Mouse (Mus musculus) heart, embryonic 13.5 days (tissue): Measurements from ENCODE around the gene Anks1b. TPM values are rescaled to one million over a fixed set of nuclear protein-coding genes. Genes with fewer than 3 reads are reported as not detected.

ENCODE experiments used
- ATAC-seq: fragments of 200-750 bp; cut with Nextera tagmentation; 2 replicates; pipeline ENCODE4 v1.8.0; 2017; ENCODE audit warnings: moderate TSS enrichment; ENCODE audit not compliant: insufficient number of reproducible peaks, low FRiP score, low TSS enrichment; ENCODE audit errors: extremely low read depth
- H3K27ac ChIP-seq: fragments of 300-500 bp; sonication (generic); replicated peaks from 2 replicates; pipeline ENCODE4 v1.5.1; 2015; ENCODE audit warnings: moderate library complexity, mild to moderate bottlenecking, inconsistent platforms
- H3K27me3 ChIP-seq: fragments of 300-500 bp; sonication (generic); replicated peaks from 2 replicates; pipeline ENCODE4 v1.6.1; 2015; ENCODE audit warnings: mild to moderate bottlenecking, inconsistent platforms
- H3K36me3 ChIP-seq: fragments of 300-500 bp; sonication (generic); 2 replicates; pipeline ENCODE4 v1.6.1; 2015; ENCODE audit warnings: mild to moderate bottlenecking, inconsistent platforms
- H3K4me1 ChIP-seq: fragments of 300-500 bp; sonication (generic); 2 replicates; pipeline ENCODE4 v1.6.1; 2015; ENCODE audit warnings: inconsistent platforms
- H3K4me2 ChIP-seq: fragments of 300-500 bp; sonication (generic); 2 replicates; pipeline ENCODE4 v1.6.1; 2015; ENCODE audit warnings: inconsistent platforms, mild to moderate bottlenecking, moderate library complexity
- H3K4me3 ChIP-seq: fragments of 300-500 bp; sonication (generic); 2 replicates; pipeline ENCODE4 v1.5.1; 2015; ENCODE audit warnings: moderate library complexity, mild to moderate bottlenecking, inconsistent platforms
- H3K9ac ChIP-seq: fragments of 300-500 bp; sonication (generic); 2 replicates; pipeline ENCODE4 v1.6.1; 2015; ENCODE audit warnings: inconsistent platforms, mild to moderate bottlenecking, moderate library complexity
- H3K9me3 ChIP-seq: fragments of 300-500 bp; sonication (generic); 2 replicates; pipeline ENCODE4 v1.6.1; 2016; ENCODE audit warnings: inconsistent platforms
- WGBS: fragments of 180-500 bp; shearing (Covaris S2); methylation state at CpG from one replicate; pipeline ENCODE4 v1.1.7; 2015; ENCODE audit warnings: mixed read lengths; 5-methylcytosine and 5-hydroxymethylcytosine counted together
- polyA plus RNA-seq: library from polyadenylated mRNA; unstranded; fragments of >200 nt; fragmentation: Nextera tagmentation; extraction: Ambion mirVana; gene quantifications from 2 replicates; pipeline ENCODE4 v1.2.1, GENCODE M21; 2015

Anks1b gene
- polyA plus RNA-seq, 1 experiment from 2014 or later, result 0.64 TPM

DNA sequence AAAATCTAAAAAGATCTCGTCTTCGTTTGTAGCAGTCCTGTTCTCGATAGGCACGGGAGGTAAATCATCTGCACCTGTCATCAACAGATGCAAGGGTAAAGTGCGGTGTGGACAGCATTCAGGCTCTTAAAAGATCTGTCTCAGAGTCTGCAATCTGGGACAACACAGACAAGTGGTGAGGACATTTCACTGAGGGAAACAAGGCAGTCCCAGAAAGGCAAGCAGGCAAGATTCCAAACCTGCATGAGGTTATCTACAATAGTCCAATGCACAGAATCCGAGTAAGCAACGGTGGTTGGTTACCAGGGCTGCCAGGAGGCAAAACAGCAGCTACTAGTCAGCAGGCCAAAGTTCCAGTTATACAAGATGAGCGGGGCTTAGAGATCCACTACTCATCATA lies 912.4 kb downstream of the Anks1b start:
- no peak overlapping the region for H3K4me3 ChIP-seq
- no peaks in the 10 kb centered on the region for H3K36me3 ChIP-seq
- H3K4me2 ChIP-seq, result no peak overlapping the region
- no peaks in the 10 kb centered on the region for H3K27me3 ChIP-seq
- WGBS, result 70% methylated on average over 8 of the region's 8 CpGs
- no peak overlapping the region for H3K9ac ChIP-seq
- H3K4me1 ChIP-seq, result no peaks in the 10 kb centered on the region
- no peak for ATAC-seq
- H3K27ac ChIP-seq, result no peak overlapping the region
- no peaks in the 10 kb centered on the region for H3K9me3 ChIP-seq

DNA sequence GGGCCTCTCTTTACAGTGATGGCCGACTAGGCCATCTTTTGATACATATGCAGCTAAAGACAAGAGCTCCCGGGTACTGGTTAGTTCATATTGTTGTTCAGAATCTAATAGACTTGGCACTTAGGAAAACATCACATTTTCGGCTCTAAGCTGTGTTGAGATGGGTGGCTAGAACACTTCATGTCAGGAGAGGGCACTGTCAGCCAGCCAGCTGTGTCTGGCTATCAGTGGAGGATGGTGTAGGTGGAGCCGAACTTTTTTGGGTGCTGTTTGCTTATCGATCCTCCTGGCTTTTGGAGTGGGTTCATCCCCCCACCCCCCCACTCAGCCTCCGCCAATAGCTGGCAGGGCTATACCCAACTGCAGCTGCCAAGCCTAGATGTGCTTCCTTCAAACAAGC lies 929.8 kb downstream of the Anks1b start:
- no peaks in the 10 kb centered on the region for H3K4me1 ChIP-seq
- H3K4me3 ChIP-seq, result no peak overlapping the region
- no peaks in the 10 kb centered on the region for H3K9me3 ChIP-seq
- ATAC-seq, result no peak
- H3K27ac ChIP-seq, result no peak overlapping the region
- WGBS, result 42% methylated on average over 6 of the region's 6 CpGs
- H3K27me3 ChIP-seq, result peaks cover 4% of the 10 kb centered on the region; the same call in 1 of the 2 replicates
- H3K36me3 ChIP-seq, result no peaks in the 10 kb centered on the region
- H3K9ac ChIP-seq, result no peak overlapping the region
- no peak overlapping the region for H3K4me2 ChIP-seq

DNA sequence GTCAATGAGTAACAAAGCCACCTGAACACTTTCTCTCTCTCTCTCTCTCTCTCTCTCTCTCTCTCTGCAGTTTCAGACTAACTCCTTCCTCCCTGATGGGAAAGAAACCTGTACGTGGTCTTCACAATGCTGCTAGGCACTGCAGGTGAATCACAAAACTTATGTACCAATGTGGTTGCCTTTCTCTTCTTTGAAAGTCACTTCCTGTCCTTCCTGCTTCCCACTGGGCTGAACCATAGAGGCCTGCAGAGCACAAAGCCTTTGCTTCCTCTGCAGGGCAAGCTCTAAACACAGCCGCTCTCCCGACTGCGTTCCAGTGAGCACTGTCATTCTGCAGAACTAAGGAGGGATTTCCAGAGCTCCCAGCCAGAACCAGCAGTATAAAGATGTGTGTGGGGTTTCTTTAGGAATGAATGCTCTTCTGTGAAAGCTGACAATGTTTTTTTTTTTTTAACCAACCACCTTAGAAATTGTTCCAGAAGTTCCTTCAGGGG lies 931.3 kb downstream of the Anks1b start:
- no peak overlapping the region for H3K27ac ChIP-seq
- H3K4me1 ChIP-seq, result no peaks in the 10 kb centered on the region
- no peak overlapping the region for H3K4me2 ChIP-seq
- no peak for ATAC-seq
- no peak overlapping the region for H3K9ac ChIP-seq
- WGBS, result 12% methylated on average over 4 of the region's 4 CpGs
- H3K36me3 ChIP-seq, result no peaks in the 10 kb centered on the region
- H3K27me3 ChIP-seq, result peaks cover 4% of the 10 kb centered on the region; the same call in 1 of the 2 replicates
- no peak overlapping the region for H3K4me3 ChIP-seq
- no peaks in the 10 kb centered on the region for H3K9me3 ChIP-seq

DNA sequence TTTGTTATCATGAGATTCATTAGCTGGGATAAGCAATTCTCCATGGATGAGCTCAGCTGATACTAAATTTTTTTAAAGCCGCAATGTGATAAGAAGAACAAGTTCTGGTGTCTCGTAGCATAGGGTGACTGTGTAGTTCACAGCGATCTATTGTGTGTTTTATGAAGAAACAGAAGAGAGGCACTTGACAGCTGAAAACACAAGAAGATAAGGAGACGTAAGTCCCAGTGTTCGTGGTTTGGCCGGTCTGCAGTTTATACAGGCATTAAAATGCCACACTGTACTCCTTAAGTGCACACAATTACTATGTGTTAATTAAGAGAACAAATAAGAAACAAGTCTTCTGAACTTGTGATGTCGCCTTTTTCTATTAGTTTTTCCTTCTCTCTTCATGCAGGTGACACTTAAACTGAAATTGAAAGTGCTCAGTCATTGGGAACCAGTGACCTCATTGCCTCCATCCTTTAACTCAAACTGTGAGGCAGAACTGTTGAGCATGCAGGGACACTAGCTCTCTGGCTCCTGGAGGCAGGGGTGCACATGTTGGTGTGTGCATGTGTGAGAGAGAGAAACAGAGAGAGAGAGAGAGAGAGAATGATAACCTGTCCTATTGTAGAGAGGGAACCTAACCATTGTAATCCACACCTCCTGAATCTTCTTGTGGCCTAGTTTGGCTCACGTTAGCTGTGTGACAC lies 935.5 kb downstream of the Anks1b start:
- no peak overlapping the region for H3K27ac ChIP-seq
- peaks cover 4% of the 10 kb centered on the region; the same call in 1 of the 2 replicates for H3K27me3 ChIP-seq
- H3K36me3 ChIP-seq, result no peaks in the 10 kb centered on the region
- 58% methylated on average over 8 of the region's 8 CpGs for WGBS
- H3K4me3 ChIP-seq, result no peak overlapping the region
- H3K4me1 ChIP-seq, result no peaks in the 10 kb centered on the region
- no peak overlapping the region for H3K4me2 ChIP-seq
- no peak overlapping the region for H3K9ac ChIP-seq
- no peaks in the 10 kb centered on the region for H3K9me3 ChIP-seq
- no peak for ATAC-seq

DNA sequence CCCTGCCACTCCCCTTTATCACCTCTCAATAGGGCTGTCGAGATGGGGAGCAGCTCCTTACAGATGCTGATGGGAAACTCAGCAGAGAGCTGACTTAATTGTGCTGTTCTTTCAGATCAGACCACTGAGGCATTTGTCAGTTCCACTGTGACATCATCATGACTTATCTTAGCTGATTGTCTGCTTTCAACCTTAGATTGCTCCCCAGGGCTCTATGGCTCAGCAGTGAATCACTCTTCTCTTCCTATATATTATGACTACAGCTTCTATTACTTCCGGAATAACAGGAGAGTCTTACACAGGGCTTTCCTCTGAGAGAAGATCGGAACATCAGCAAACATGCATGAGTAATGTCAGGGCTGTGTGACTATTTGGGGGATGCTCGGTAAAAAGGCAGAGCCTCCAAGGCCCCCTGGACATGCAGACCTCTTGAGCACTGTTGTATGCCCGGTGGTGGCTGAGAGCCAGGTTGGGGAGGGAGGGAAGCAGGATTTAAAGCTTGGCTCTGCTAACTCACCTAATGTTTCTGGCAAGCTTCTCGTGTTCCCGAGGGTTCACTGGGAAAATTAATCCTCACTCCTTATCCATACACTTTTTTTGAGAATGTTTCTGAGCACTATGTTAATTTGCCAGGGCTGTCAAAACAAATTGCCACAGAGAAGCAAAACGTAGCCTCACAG lies 936.7 kb downstream of the Anks1b start:
- 40% methylated on average over 8 of the region's 8 CpGs for WGBS
- Histone ChIP-seq H3K9me3 (no peaks in the 10 kb centered on the region), H3K4me3 (no peak overlapping the region)

DNA sequence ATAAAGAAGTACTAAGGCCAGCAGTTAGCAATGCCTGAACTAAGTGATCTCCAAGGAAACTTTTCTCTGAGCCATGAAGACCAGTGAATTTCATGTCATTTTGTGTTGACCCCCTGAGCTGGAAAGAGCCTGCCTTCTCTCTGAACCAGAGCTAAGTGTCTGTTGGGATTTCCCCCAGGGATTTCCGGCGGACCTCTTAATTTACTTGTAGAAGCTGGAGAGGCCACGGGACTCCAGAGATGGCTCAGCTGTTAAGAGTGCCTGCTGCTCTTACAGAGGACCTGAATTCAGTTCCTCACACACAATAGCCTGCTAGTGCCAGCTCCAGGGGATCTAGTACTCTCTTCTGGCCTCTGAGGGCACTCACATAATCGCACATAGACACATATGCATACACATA lies 938.1 kb downstream of the Anks1b start:
- no peak overlapping the region for H3K4me2 ChIP-seq
- H3K27me3 ChIP-seq, result no peaks in the 10 kb centered on the region; the same call in 1 of the 2 replicates
- no peaks in the 10 kb centered on the region for H3K9me3 ChIP-seq
- 67% methylated on average over 4 of the region's 4 CpGs for WGBS
- no peak overlapping the region for H3K27ac ChIP-seq
- no peaks in the 10 kb centered on the region for H3K4me1 ChIP-seq
- H3K4me3 ChIP-seq, result no peak overlapping the region
- ATAC-seq, result no peak
- no peak overlapping the region for H3K9ac ChIP-seq
- no peaks in the 10 kb centered on the region for H3K36me3 ChIP-seq

More for the DNA sequence above, 936.7 kb downstream of the Anks1b start:
- Histone ChIP-seq H3K4me1 (no peaks in the 10 kb centered on the region), H3K36me3 (no peaks in the 10 kb centered on the region), H3K9ac (no peak overlapping the region), H3K27me3 (peaks cover 4% of the 10 kb centered on the region; the same call in 1 of the 2 replicates), H3K4me2 (no peak overlapping the region), H3K27ac (no peak overlapping the region)
- ATAC-seq, result no peak

DNA sequence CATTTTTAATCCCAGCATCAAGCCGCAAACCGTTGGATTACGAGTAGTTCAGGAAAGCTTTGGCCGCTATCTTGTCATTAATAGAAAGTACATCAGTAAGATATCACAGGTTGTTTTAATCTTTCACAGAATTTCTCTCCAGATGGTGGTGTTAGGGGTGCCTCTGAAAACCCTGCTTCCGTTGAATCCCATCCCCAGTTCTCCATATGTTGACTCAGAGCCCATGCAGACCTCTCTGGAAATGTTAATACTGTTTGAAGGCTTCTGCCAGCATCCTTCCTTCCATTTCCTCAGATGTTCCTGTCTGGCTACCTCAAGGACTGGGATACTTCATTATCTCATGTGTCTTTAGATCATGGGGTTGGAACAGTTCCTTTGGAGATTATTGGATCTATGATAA lies 940.0 kb downstream of the Anks1b start:
- no peak overlapping the region for H3K4me3 ChIP-seq
- H3K4me1 ChIP-seq, result no peaks in the 10 kb centered on the region
- H3K27me3 ChIP-seq, result peaks cover 11% of the 10 kb centered on the region
- ATAC-seq, result no peak
- no peak overlapping the region for H3K9ac ChIP-seq
- no peak overlapping the region for H3K27ac ChIP-seq
- H3K4me2 ChIP-seq, result no peak overlapping the region
- H3K9me3 ChIP-seq, result no peaks in the 10 kb centered on the region
- no peaks in the 10 kb centered on the region for H3K36me3 ChIP-seq
- WGBS, result 81% methylated on average over 5 of the region's 5 CpGs

DNA sequence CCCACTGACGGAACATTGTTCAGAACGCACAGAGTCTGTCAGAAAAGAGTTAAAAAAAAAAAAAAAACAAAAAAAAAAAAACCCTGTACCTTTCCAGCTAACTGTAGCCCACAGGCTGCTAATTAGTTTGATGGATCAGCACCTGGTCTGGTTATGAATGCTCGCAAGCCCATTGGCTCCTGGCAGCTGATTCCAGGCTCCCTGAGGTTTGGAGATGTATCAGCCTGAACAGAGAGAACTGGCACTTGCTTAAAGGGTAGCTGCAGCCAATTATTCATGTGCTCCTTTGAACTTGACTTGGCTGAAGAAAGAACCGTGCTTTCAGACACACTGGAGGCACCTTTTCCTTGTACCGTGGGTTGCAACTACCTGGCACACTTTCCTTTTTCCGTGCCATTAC lies 941.1 kb downstream of the Anks1b start:
- Histone ChIP-seq H3K9me3 (no peaks in the 10 kb centered on the region), H3K4me3 (no peak overlapping the region), H3K4me2 (no peak overlapping the region), H3K9ac (no peak overlapping the region), H3K27me3 (peaks cover 19% of the 10 kb centered on the region), H3K27ac (no peak overlapping the region), H3K4me1 (no peaks in the 10 kb centered on the region), H3K36me3 (no peaks in the 10 kb centered on the region)
- WGBS, result 72% methylated on average over 6 of the region's 6 CpGs
- ATAC-seq, result no peak

DNA sequence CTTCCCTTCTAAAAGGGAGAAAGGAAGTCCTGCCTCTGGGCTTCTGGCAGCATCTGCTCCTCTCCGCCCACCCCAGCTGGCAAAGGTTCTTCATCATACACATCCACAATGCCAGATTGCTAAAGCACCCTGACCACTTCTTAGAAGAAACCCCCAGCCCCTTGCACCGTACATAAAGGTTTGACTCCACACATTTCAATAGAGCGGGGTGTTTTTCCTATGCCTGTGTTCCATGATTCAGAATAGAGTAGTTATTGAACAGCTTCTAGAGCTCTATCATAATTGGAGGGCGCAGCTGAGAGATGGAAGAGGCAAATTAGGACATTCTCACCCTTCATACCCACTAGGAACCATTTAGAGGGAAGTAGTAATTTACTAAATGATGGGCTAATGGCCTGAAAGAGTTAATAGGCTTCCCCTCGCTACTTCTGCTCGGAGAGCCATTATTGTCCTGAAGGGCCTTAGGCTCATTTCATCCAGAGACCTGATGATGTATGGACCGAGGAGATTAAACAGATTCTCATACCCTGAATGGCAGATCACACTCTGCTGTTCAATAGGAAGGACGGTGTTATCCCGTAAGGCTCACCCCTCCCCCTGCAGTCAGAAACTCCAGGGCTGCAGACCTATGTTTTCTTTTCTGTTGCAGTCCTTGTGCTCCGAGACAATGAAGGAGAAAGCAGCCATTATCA lies 945.1 kb downstream of the Anks1b start:
- H3K9me3 ChIP-seq, result no peaks in the 10 kb centered on the region
- no peak for ATAC-seq
- H3K27me3 ChIP-seq, result peaks cover 24% of the 10 kb centered on the region
- no peak overlapping the region for H3K27ac ChIP-seq
- H3K4me2 ChIP-seq, result no peak overlapping the region
- no peak overlapping the region for H3K4me3 ChIP-seq
- no peaks in the 10 kb centered on the region for H3K36me3 ChIP-seq
- 45% methylated on average over 10 of the region's 10 CpGs for WGBS
- H3K9ac ChIP-seq, result no peak overlapping the region
- H3K4me1 ChIP-seq, result no peaks in the 10 kb centered on the region

DNA sequence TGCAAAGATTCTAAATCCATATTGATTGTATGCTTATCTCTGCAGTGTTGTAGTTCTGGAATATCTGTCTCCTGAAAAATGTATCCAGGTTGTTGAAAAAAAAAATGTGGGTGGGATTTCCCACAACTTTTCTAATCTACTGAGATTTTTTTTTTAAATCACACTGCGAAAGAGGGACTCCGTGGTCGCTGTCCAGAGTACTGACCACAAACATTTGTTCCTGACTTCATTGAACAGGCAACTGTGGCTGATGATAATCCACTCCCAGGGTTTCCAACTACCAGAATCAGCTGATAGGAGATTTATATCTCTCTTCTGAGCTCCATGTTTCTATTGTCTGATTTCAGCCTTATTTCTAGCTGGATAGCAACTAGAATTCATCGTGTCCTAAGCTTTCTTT lies 950.1 kb downstream of the Anks1b start:
- no peak overlapping the region for H3K4me3 ChIP-seq
- no peaks in the 10 kb centered on the region for H3K36me3 ChIP-seq
- ATAC-seq, result no peak
- H3K4me1 ChIP-seq, result no peaks in the 10 kb centered on the region
- no peak overlapping the region for H3K4me2 ChIP-seq
- no peaks in the 10 kb centered on the region for H3K9me3 ChIP-seq
- 8% methylated on average over 4 of the region's 4 CpGs for WGBS
- peaks cover 35% of the 10 kb centered on the region for H3K27me3 ChIP-seq
- no peak overlapping the region for H3K27ac ChIP-seq
- no peak overlapping the region for H3K9ac ChIP-seq

DNA sequence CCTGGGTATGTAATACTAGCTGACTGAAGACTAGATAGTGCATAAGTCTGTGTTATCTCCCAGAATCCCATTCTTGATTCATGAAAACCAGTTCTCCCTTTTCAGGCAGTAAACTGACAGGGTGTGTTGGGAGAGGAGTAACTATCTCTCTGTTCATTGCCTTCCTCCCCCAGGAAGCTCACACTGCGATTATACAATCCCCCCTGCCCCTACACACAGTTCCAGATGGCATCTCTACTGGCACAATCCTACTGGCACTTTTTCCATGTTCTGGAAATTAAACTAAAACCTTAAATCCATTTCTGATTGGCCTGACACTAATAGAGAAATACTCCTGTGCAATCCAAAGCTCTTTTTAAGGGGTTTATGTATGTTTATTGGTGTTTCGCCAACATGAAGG lies 951.4 kb downstream of the Anks1b start:
- H3K9me3 ChIP-seq, result no peaks in the 10 kb centered on the region
- peaks cover 10% of the 10 kb centered on the region for H3K4me1 ChIP-seq
- no peak overlapping the region for H3K27ac ChIP-seq
- no peak overlapping the region for H3K9ac ChIP-seq
- no peak overlapping the region for H3K4me2 ChIP-seq
- no peak overlapping the region for H3K4me3 ChIP-seq
- peaks cover 40% of the 10 kb centered on the region for H3K27me3 ChIP-seq
- 68% methylated on average over 2 of the region's 2 CpGs for WGBS
- no peak for ATAC-seq
- no peaks in the 10 kb centered on the region for H3K36me3 ChIP-seq
